Mouse (Mus musculus) liver, embryonic 15.5 days (tissue): Measurements from ENCODE around the gene Hspbp1. TPM values are rescaled to one million over a fixed set of nuclear protein-coding genes. Genes with fewer than 3 reads are reported as not detected.

Source experiments
- ATAC-seq: fragments of 200-750 bp; cut with Nextera tagmentation; 2 replicates; pipeline ENCODE4 v1.8.0; 2017; ENCODE audit warnings: moderate number of reproducible peaks, mild to moderate bottlenecking, moderate library complexity; ENCODE audit not compliant: insufficient read depth
- H3K27ac ChIP-seq: fragments of 300-500 bp; sonication (generic); replicated peaks from 2 replicates; pipeline ENCODE4 v1.5.1; 2015; ENCODE audit warnings: mild to moderate bottlenecking, inconsistent platforms
- H3K27me3 ChIP-seq: fragments of 300-500 bp; sonication (generic); 2 replicates; pipeline ENCODE4 v1.6.1; 2015; ENCODE audit warnings: mild to moderate bottlenecking, inconsistent platforms
- H3K36me3 ChIP-seq: fragments of 300-500 bp; sonication (generic); replicated peaks from 2 replicates; pipeline ENCODE4 v1.6.1; 2015; ENCODE audit warnings: moderate library complexity, mild to moderate bottlenecking, inconsistent platforms
- H3K4me1 ChIP-seq: fragments of 300-500 bp; sonication (generic); replicated peaks from 2 replicates; pipeline ENCODE4 v1.6.1; 2015; ENCODE audit warnings: inconsistent platforms
- H3K4me2 ChIP-seq: fragments of 300-500 bp; sonication (generic); 2 replicates; pipeline ENCODE4 v1.6.1; 2015; ENCODE audit warnings: moderate library complexity, mild to moderate bottlenecking, inconsistent platforms
- H3K4me3 ChIP-seq: fragments of 300-500 bp; sonication (generic); replicated peaks from 2 replicates; pipeline ENCODE4 v1.5.1; 2015; ENCODE audit warnings: mild to moderate bottlenecking, inconsistent platforms
- H3K9ac ChIP-seq: fragments of 300-500 bp; sonication (generic); 2 replicates; pipeline ENCODE4 v1.6.1; 2015; ENCODE audit warnings: moderate library complexity, mild to moderate bottlenecking, inconsistent platforms
- H3K9me3 ChIP-seq: fragments of 300-500 bp; sonication (generic); replicated peaks from 2 replicates; pipeline ENCODE4 v1.6.1; 2016; ENCODE audit warnings: inconsistent platforms
- WGBS: fragments of 180-500 bp; shearing (Covaris S2); methylation state at CpG from one replicate; pipeline ENCODE4 v1.1.7; 2015; ENCODE audit warnings: mixed read lengths; ENCODE audit not compliant: insufficient replicate concordance; 5-methylcytosine and 5-hydroxymethylcytosine counted together
- polyA plus RNA-seq: library from polyadenylated mRNA; unstranded; fragments of >200 nt; fragmentation: Nextera tagmentation; extraction: Ambion mirVana; gene quantifications from 2 replicates; pipeline ENCODE4 v1.2.1, GENCODE M21; 2015

Gene Hspbp1
- polyA plus RNA-seq, 1 experiment from 2014 or later = 54.4 TPM

DNA sequence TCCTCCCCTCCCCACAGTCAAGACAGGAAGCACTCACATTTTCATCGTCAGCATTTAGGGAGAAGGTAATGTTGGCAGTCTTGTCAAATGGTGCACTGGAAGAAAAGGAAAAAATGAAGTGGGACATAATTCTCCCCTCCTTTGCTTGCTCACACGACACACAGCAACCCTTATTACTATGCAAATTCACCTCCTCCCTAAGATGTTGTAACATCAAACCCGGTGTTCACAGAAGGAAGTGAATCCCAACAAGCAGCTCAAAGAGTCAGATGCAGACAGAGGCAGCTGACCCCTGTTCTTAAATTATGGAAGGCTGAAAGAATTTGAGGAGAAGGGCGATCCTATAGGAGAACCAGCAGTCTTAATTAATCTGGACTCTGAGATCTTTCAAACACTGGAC, 48.7 kb downstream of the Hspbp1 start:
- Histone ChIP-seq H3K9ac (no peak overlapping the region), H3K4me2 (no peak overlapping the region), H3K36me3 (peaks cover 94% of the 10 kb centered on the region), H3K9me3 (no peaks in the 10 kb centered on the region), H3K4me1 (peaks cover 14% of the 10 kb centered on the region), H3K27ac (0 out of 2 replicates have a peak overlapping the region, but pooled peaks have one; percentile 24), H3K27me3 (no peaks in the 10 kb centered on the region), H3K4me3 (no peak overlapping the region)
- no peak for ATAC-seq
- WGBS = 70% methylated on average over 4 of the region's 4 CpGs

DNA sequence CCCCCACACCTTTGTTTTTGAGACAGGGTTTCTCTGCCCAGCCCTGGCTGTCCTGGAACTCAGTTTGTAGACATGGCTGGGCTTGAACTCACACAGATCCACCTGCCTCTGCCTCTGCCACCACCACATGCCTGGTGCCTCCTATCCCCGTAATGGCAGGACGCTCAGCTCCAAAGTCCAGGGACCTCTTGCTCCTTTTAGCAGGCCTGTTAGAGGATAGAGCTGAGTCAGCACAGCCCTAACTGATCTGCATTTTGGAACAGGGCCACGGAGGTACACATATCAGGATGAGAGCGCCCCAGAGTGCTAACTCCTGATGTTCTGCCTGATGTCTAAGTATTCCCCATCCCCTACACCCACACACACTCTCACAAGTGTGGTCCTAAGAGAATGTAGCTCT, 53.8 kb downstream of the Hspbp1 start, which contains the start of gene Tmem86b:
Gene Tmem86b, minus strand, starts transcription at position 392 of the 400 bp plus-strand sequence.
- WGBS = 27% methylated on average over 4 of the region's 4 CpGs
- H3K27me3 ChIP-seq = no peaks in the 10 kb centered on the region
- peaks cover 66% of the 10 kb centered on the region for H3K36me3 ChIP-seq
- peak within 1 kb of the TSS; percentile 64 for H3K4me3 ChIP-seq
- peak within 1 kb of the TSS; percentile 97 for H3K27ac ChIP-seq
- peak within 1 kb of the TSS; percentile 67; the same call in 1 of the 2 replicates for H3K9ac ChIP-seq
- H3K9me3 ChIP-seq = no peaks in the 10 kb centered on the region
- H3K4me1 ChIP-seq = peaks cover 64% of the 10 kb centered on the region
- H3K4me2 ChIP-seq = peak within 1 kb of the TSS; percentile 77
- ATAC-seq = peak; percentile 56

DNA sequence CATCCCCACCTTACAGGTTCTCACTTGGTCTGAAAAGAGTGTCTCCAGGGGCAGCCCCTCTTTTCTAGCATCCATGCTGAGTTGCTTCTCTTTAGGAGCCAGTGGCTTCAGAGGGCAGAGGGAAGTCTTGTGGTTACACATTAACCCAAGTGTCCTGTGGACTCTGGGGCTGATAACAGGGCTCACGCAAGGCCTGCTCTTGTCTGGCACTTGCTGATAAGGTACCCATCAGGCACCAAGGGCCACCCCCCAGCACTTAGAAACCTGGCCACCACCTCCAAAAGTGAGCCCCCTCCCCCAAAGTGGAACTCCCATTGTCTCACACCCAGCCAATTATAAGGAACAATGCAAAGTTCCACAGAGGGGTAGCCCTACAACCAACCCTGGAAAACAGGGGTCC, 54.7 kb downstream of the Hspbp1 start:
- no peaks in the 10 kb centered on the region for H3K27me3 ChIP-seq
- H3K36me3 ChIP-seq = peaks cover 59% of the 10 kb centered on the region
- peak; percentile 91 for ATAC-seq
- no peaks in the 10 kb centered on the region for H3K9me3 ChIP-seq
- peak overlapping the region; percentile 77 for H3K4me2 ChIP-seq
- H3K27ac ChIP-seq = peak overlapping the region; percentile 97
- H3K9ac ChIP-seq = peak overlapping the region; percentile 67
- 8% methylated on average over 1 of the region's 1 CpGs for WGBS
- H3K4me1 ChIP-seq = peaks cover 65% of the 10 kb centered on the region
- peak overlapping the region; percentile 64 for H3K4me3 ChIP-seq

DNA sequence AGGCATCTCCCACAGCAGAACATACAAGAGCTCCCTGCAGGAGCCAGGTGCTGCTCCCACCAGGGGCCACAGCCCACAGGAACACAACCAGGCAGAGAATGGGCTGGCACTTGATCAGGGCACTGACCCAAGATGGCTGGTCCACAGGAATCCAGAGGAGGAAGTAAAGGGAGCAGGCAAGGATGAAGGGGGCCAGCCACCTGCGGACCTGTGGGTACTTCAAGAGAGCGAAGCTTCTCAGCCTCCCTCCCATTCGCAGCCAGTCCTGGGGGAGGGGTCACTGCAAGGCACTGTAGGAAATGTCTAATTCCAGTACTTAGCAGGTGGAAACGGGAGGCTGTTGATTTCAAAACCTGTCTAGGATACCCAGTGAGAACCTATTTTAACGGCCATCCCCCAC, 55.3 kb downstream of the Hspbp1 start:
- Histone ChIP-seq H3K27me3 (no peaks in the 10 kb centered on the region), H3K27ac (peak overlapping the region; percentile 97), H3K9me3 (no peaks in the 10 kb centered on the region), H3K4me2 (peak overlapping the region; percentile 77), H3K9ac (peak overlapping the region; percentile 67), H3K4me3 (peak overlapping the region; percentile 64), H3K36me3 (peaks cover 54% of the 10 kb centered on the region), H3K4me1 (peaks cover 65% of the 10 kb centered on the region)
- 19% methylated on average over 5 of the region's 5 CpGs for WGBS
- ATAC-seq = peak; percentile 55

DNA sequence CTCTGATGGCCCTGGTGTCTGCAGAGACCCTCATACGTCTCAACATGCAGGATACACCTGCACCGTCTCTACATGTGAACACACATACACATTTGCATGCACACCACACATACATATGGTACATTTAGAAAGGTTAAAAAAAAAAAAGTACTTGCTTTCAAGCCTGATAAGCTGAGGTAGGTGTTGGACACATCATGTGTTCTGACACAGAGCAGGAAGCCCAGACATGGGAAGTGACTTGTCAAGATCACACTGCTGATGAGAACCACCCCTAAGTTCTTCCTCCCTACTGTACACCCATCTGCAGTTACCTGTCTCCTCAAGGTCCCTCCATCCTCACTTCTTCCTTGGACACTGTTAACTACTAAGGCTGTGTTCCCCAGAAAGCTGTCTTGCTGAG, 58.9 kb downstream of the Hspbp1 start:
- no peak overlapping the region for H3K9ac ChIP-seq
- H3K4me3 ChIP-seq = no peak overlapping the region
- no peaks in the 10 kb centered on the region for H3K27me3 ChIP-seq
- H3K4me2 ChIP-seq = no peak overlapping the region
- H3K9me3 ChIP-seq = no peaks in the 10 kb centered on the region
- no peak for ATAC-seq
- 76% methylated on average over 2 of the region's 2 CpGs for WGBS
- H3K36me3 ChIP-seq = peaks cover 19% of the 10 kb centered on the region
- no peak overlapping the region; the same call in 1 of the 2 replicates for H3K27ac ChIP-seq
- peaks cover 53% of the 10 kb centered on the region for H3K4me1 ChIP-seq

DNA sequence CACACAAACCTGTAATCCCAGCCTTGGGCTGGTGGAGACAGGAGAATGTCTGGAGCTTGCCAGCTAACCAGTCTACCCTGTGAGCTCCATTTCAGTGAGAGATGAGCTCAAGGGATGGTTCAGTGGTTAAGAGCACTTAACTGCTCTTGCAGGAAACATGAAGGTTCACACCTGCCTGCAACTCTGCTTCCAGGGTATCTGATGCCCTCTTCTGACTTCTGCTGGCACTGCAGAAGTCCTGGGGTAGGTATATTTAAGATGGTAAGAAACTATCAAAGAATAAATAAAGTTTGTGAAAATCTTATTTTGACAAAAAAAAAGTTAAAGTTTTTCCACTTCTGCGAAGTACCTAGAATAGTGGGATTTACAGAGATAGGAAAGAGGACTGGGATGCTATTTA, 60.5 kb downstream of the Hspbp1 start:
- Histone ChIP-seq H3K9ac (no peak overlapping the region), H3K4me1 (peaks cover 46% of the 10 kb centered on the region), H3K9me3 (no peaks in the 10 kb centered on the region), H3K36me3 (peaks cover 15% of the 10 kb centered on the region), H3K4me3 (no peak overlapping the region), H3K4me2 (no peak overlapping the region), H3K27me3 (no peaks in the 10 kb centered on the region), H3K27ac (no peak overlapping the region; the same call in 1 of the 2 replicates)
- ATAC-seq = no peak
- 48% methylated on average over 1 of the region's 1 CpGs for WGBS

DNA sequence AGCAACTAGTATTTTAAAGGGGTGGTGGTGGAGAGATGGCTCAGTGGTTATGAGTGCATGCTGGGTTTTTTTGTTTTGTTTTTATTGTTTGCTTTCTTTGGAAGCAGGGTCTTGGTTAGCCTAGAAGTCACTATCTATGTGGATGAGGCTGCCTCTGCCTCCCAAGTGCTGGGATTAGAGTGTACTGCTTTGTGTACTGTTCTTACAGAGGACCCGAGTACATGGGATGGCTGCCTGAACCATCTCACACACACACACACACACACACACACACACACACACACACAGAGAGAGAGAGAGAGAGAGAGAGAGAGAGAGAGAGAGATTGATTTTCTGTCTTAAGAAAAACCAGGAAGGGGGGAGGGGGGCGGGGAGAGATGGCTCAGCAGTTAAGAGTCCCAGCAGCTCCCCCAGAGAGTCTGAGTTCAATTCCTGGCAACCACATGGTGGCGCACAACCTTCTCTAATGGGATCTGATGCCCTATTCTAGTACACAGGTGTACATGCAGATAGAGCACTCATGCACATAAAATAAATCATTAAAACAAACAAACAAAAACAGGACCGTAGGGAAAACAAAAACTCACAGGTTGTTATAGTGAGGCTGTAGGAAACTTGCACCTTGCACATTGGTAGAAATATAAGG, 61.2 kb downstream of the Hspbp1 start:
- 18% methylated on average over 4 of the region's 4 CpGs for WGBS
- no peak overlapping the region for H3K4me3 ChIP-seq
- H3K9me3 ChIP-seq = no peaks in the 10 kb centered on the region
- peaks cover 8% of the 10 kb centered on the region for H3K36me3 ChIP-seq
- H3K9ac ChIP-seq = no peak overlapping the region
- no peaks in the 10 kb centered on the region for H3K27me3 ChIP-seq
- no peak overlapping the region for H3K27ac ChIP-seq
- no peak overlapping the region for H3K4me2 ChIP-seq
- H3K4me1 ChIP-seq = peaks cover 39% of the 10 kb centered on the region
- peak; percentile 61 for ATAC-seq

DNA sequence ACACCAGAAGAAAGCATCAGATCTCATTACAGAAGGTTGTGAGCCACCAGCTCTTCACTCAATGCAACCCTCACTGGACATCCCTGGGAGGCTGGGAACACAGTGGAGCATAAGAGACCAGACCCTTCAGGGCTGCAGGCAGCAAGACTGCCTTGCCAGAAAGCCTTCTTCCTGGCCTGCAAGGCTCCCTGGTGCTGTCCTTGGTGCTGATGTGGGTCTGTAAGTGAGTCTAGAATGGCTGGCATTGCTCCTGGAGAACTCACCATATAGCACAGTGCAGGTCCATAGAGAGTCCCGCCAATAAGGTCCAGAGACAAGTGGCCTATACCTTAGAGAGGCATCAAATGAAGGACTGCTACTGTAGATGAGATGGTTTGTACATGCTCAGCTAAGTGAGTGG, 64.9 kb downstream of the Hspbp1 start:
- Histone ChIP-seq H3K4me1 (peaks cover 11% of the 10 kb centered on the region), H3K9me3 (no peaks in the 10 kb centered on the region), H3K36me3 (no peaks in the 10 kb centered on the region; the same call in 1 of the 2 replicates), H3K4me3 (no peak overlapping the region), H3K27me3 (no peaks in the 10 kb centered on the region), H3K4me2 (no peak overlapping the region), H3K9ac (no peak overlapping the region), H3K27ac (no peak overlapping the region)
- WGBS = 10% methylated on average over 1 of the region's 1 CpGs
- ATAC-seq = no peak

DNA sequence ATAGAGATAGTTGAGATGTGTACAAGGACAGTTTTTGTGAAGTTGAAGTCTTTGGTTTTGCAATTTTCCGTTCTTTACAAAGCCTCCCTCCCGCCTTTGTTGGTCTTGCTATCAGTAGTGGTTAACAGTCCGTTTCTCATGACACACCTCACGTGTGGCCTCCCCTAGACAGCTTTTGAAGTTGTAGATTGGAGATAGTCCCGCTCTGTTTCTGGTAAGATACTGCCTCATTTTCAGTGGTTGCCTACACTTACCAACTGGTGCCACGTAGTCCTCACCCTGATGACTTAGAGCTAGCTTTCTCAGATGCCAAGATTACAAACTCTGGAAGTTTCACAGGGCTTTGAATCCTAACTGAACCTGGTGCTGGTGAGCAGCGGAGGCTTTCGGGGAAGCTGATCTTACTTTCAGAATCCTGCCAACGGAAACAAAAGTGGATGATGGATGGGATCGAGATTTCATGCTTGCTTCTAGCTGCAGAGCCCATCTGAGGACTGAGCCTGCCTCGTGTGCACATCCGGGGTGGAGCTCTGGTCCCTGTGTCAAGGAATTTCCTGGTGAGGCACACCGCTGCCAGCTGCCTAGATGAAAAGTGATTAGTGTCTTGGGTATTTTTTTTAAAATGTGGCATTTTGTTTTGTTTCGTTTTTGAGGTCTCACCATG, 71.0 kb downstream of the Hspbp1 start:
- Histone ChIP-seq H3K9me3 (no peaks in the 10 kb centered on the region), H3K9ac (peak overlapping the region; percentile 30; the same call in 1 of the 2 replicates), H3K27me3 (no peaks in the 10 kb centered on the region), H3K27ac (peak overlapping the region; percentile 81), H3K4me1 (peaks cover 13% of the 10 kb centered on the region), H3K4me3 (peak overlapping the region; percentile 27), H3K4me2 (peak overlapping the region; percentile 62), H3K36me3 (no peaks in the 10 kb centered on the region)
- 19% methylated on average over 14 of the region's 14 CpGs for WGBS
- ATAC-seq = peak; percentile 94

DNA sequence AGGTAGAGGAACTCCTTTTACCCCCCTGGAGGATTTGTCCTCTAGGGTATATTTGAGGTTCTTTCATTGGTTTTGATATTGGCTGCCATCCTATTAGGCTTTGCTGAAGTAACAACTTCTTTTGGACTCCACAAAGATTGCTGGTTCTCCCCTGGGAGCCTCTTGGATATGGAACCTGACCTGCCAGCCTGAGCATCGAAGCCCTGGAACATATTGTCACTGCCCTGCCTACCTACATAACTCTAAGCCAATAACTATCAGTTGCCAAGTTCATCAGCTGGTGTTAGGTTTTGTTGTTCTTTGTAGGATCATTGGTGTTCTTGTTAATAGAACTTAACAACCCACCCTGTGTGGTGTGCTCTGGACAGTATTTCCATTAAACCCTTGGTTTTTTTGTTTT, 71.9 kb downstream of the Hspbp1 start:
- no peak for ATAC-seq
- no peak overlapping the region for H3K4me3 ChIP-seq
- no peak overlapping the region for H3K27ac ChIP-seq
- 64% methylated on average over 1 of the region's 1 CpGs for WGBS
- no peak overlapping the region for H3K9ac ChIP-seq
- H3K4me2 ChIP-seq = no peak overlapping the region
- no peaks in the 10 kb centered on the region for H3K36me3 ChIP-seq
- no peaks in the 10 kb centered on the region for H3K9me3 ChIP-seq
- peaks cover 16% of the 10 kb centered on the region for H3K4me1 ChIP-seq
- no peaks in the 10 kb centered on the region for H3K27me3 ChIP-seq

DNA sequence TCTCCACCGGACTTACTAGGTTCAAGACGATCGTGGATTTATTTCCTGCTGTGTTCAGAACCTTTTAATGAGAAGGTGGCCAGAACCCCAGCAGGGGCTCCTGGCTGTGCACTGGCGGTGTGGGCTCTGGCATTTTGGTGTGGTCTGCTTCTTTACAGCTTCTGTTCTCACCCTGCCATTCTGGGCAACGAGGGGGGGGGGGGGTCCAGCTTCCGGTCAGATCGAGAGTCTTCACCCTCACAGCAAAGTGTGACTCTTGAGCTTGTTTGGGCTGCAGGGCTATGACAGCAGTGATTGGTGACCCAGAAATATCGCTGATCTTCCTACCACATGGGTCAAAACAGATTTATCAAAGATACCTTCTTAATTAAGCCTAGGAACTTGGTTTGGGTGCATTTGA, 72.5 kb downstream of the Hspbp1 start:
- Histone ChIP-seq H3K4me1 (peaks cover 17% of the 10 kb centered on the region), H3K27ac (no peak overlapping the region), H3K4me3 (no peak overlapping the region), H3K4me2 (no peak overlapping the region), H3K36me3 (no peaks in the 10 kb centered on the region), H3K9ac (no peak overlapping the region), H3K27me3 (no peaks in the 10 kb centered on the region), H3K9me3 (no peaks in the 10 kb centered on the region)
- ATAC-seq = no peak
- 59% methylated on average over 8 of the region's 8 CpGs for WGBS
